Mouse (Mus musculus) kidney, adult 2 months (tissue): Measurements from ENCODE around the gene H2al2a. TPM values are rescaled to one million over a fixed set of nuclear protein-coding genes. Genes with fewer than 3 reads are reported as not detected.

Experiments
- DNase-seq: peaks from one replicate; pipeline ENCODE4 v3.0.0; 2021
- H3K27ac ChIP-seq: fragments of 200-500 bp; 2 replicates; pipeline ENCODE4 v1.5.1; 2012; ENCODE audit warnings: low read depth, low read length, control low read depth, inconsistent platforms; ENCODE audit not compliant: insufficient read depth
- H3K27me3 ChIP-seq: fragments of 200-500 bp; replicated peaks from 2 replicates; pipeline ENCODE4 v1.6.1; 2012; ENCODE audit warnings: mild to moderate bottlenecking, moderate library complexity, low read length, inconsistent platforms; ENCODE audit not compliant: control insufficient read depth, insufficient read depth
- H3K36me3 ChIP-seq: fragments of 200-500 bp; 2 replicates; pipeline ENCODE4 v1.6.1; 2012; ENCODE audit warnings: mild to moderate bottlenecking, moderate library complexity, low read length, inconsistent platforms; ENCODE audit not compliant: control insufficient read depth, insufficient read depth
- H3K4me1 ChIP-seq: fragments of 200-500 bp; 2 replicates; pipeline ENCODE4 v1.6.1; 2011; ENCODE audit warnings: low read length; ENCODE audit not compliant: control insufficient read depth, insufficient read depth
- H3K4me3 ChIP-seq: fragments of 200-500 bp; 2 replicates; pipeline ENCODE4 v1.5.1; 2011; ENCODE audit warnings: mild to moderate bottlenecking, low read depth, low read length, control low read depth; ENCODE audit not compliant: insufficient read depth
- CTCF ChIP-seq: fragments of 200-500 bp; conservative IDR thresholded peaks from 2 replicates; pipeline ENCODE4 v1.5.1; 2011; ENCODE audit warnings: low read depth, mild to moderate bottlenecking, control low read depth, low read length, moderate library complexity, mixed read lengths; ENCODE audit not compliant: insufficient read depth, insufficient read length
- POLR2A ChIP-seq: fragments of 200-500 bp; IDR thresholded peaks from one replicate; pipeline ENCODE4 v1.6.1; 2011; ENCODE audit warnings: low read depth, low read length, control low read depth
- WGBS: fragments of 180-500 bp; shearing (Covaris S2); methylation state at CpG from one replicate; pipeline ENCODE4 v1.1.7; 2018; 5-methylcytosine and 5-hydroxymethylcytosine counted together
- polyA plus RNA-seq: library from polyadenylated mRNA; depleted of rRNA; stranded (reverse); fragments of >200 nt; gene quantifications from 2 replicates; pipeline ENCODE4 v1.2.3, GENCODE M21; 2012

Gene H2al2a
- polyA plus RNA-seq, 1 experiment, result 0.41 TPM

GRCm38 (mm10) chr2:18032538-18032895 is 35.8 kb upstream of the H2al2a start:
- Histone ChIP-seq H3K36me3 (no peaks in the 10 kb centered on the region), H3K4me1 (peaks cover 14% of the 10 kb centered on the region; the same call in 1 of the 2 replicates), H3K27me3 (no peaks in the 10 kb centered on the region), H3K27ac (peak overlapping the region; percentile 56), H3K4me3 (no peak overlapping the region)
- WGBS, result 56% methylated on average over 5 of the region's 5 CpGs
- no peak for TF ChIP-seq CTCF
- TF ChIP-seq POLR2A, result no peak
- peak; percentile 75 for DNase-seq

GRCm38 (mm10) chr2:18031831-18032537 is 35.2 kb upstream of the H2al2a start:
- no peaks in the 10 kb centered on the region for H3K36me3 ChIP-seq
- no peaks in the 10 kb centered on the region for H3K27me3 ChIP-seq
- TF ChIP-seq POLR2A (no peak), CTCF (no peak)
- peak overlapping the region; percentile 31 for H3K4me3 ChIP-seq
- H3K4me1 ChIP-seq, result peaks cover 11% of the 10 kb centered on the region; the same call in 1 of the 2 replicates
- DNase-seq, result peak; percentile 72
- H3K27ac ChIP-seq, result peak overlapping the region; percentile 56
- 13% methylated on average over 34 of the region's 34 CpGs for WGBS

GRCm38 (mm10) chr2:18031271-18031821 is 34.6 kb upstream of the H2al2a start:
- no peaks in the 10 kb centered on the region for H3K36me3 ChIP-seq
- no peaks in the 10 kb centered on the region for H3K27me3 ChIP-seq
- TF ChIP-seq POLR2A, result no peak
- TF ChIP-seq CTCF, result no peak
- WGBS, result 19% methylated on average over 26 of the region's 26 CpGs
- peak; percentile 70 for DNase-seq
- H3K27ac ChIP-seq, result peak overlapping the region; percentile 27
- H3K4me3 ChIP-seq, result peak overlapping the region; percentile 31
- H3K4me1 ChIP-seq, result peaks cover 11% of the 10 kb centered on the region; the same call in 1 of the 2 replicates

- Histone ChIP-seq H3K4me1 (peaks cover 11% of the 10 kb centered on the region; the same call in 1 of the 2 replicates), H3K36me3 (no peaks in the 10 kb centered on the region), H3K4me3 (no peak overlapping the region), H3K27ac (no peak overlapping the region), H3K27me3 (no peaks in the 10 kb centered on the region)
- no peak for TF ChIP-seq CTCF
- no peak for TF ChIP-seq POLR2A
- DNase-seq, result no peak
- WGBS, result 83% methylated on average over 8 of the region's 8 CpGs
These were observed 33.8 kb upstream of the H2al2a start for GRCm38 (mm10) chr2:18030581-18030980.

- Histone ChIP-seq H3K4me1 (peaks cover 10% of the 10 kb centered on the region; the same call in 1 of the 2 replicates), H3K4me3 (no peak overlapping the region), H3K36me3 (no peaks in the 10 kb centered on the region), H3K27ac (no peak overlapping the region), H3K27me3 (no peaks in the 10 kb centered on the region)
- TF ChIP-seq POLR2A (no peak), CTCF (no peak)
- 92% methylated on average over 7 of the region's 7 CpGs for WGBS
- no peak for DNase-seq
These were observed 32.9 kb upstream of the H2al2a start for GRCm38 (mm10) chr2:18029656-18030055.

GRCm38 (mm10) chr2:18028140-18029021 is 31.6 kb upstream of the H2al2a start:
- H3K4me1 ChIP-seq, result peaks cover 8% of the 10 kb centered on the region; the same call in 1 of the 2 replicates
- H3K27me3 ChIP-seq, result no peaks in the 10 kb centered on the region
- no peaks in the 10 kb centered on the region for H3K36me3 ChIP-seq
- H3K27ac ChIP-seq, result peak overlapping the region; percentile 81
- TF ChIP-seq CTCF, result no peak
- TF ChIP-seq POLR2A, result peak; percentile 71
- peak overlapping the region; percentile 59 for H3K4me3 ChIP-seq
- peak; percentile 98 for DNase-seq
- under 1% methylated on average over 61 of the region's 61 CpGs for WGBS

GRCm38 (mm10) chr2:18027448-18028139 is 30.8 kb upstream of the H2al2a start:
- no peaks in the 10 kb centered on the region for H3K27me3 ChIP-seq
- TF ChIP-seq CTCF, result peak; percentile 75
- TF ChIP-seq POLR2A, result no peak
- WGBS, result under 1% methylated on average over 44 of the region's 44 CpGs
- H3K4me3 ChIP-seq, result peak overlapping the region; percentile 59
- H3K27ac ChIP-seq, result peak overlapping the region; percentile 81
- H3K4me1 ChIP-seq, result peaks cover 3% of the 10 kb centered on the region; the same call in 1 of the 2 replicates
- DNase-seq, result peak; percentile 97
- H3K36me3 ChIP-seq, result no peaks in the 10 kb centered on the region
